Mouse (Mus musculus): ENCODE measurements around the gene Vmn1r17. TPM values are rescaled to one million over a fixed set of nuclear protein-coding genes. Genes with fewer than 3 reads are reported as not detected.

Vmn1r17 gene
- polyA plus RNA-seq, 1 experiment: not detected

DNA sequence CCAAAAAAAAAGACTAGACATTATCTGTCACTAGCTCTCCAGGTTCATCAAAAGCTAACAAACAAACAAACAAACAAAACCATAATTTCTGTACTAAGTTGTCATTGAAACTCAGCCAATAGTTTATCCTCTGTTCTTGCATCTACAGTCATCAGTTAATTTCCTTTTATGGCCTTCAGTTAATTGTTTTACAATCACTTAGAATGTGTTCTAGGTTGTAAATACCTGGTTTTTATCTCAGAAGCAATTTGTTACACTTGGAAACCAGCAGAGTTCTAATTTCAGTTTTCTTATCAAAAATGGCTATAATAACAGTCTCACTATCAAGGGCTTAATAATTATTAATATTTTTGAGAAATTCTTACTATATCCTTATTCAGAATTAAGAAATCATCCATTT lies 37.4 kb downstream of the Vmn1r17 start:
- Histone ChIP-seq H3K4me3 (ENCODE audit: control insufficient read depth, insufficient read depth, low read length) (no peak overlapping the region), H3K36me3 (ENCODE audit: control insufficient read depth, insufficient read depth, low read length) (no peaks in the 10 kb centered on the region), H3K4me1 (replicated peaks; ENCODE audit: control insufficient read depth, insufficient read depth, low read length) (no peaks in the 10 kb centered on the region), H3K27me3 (ENCODE audit: control insufficient read depth, insufficient read depth, low read length) (no peaks in the 10 kb centered on the region), H3K27ac (ENCODE audit: control insufficient read depth, insufficient read depth, low read length) (no peak overlapping the region)
- no peak for DNase-seq
- TF ChIP-seq CTCF (IDR thresholded peaks at IDR 0.05; ENCODE audit: borderline replicate concordance, control insufficient read depth, extremely low read depth, insufficient read depth, low read length, poor library complexity) (no peak), POLR2A (IDR thresholded peaks at IDR 0.05; ENCODE audit: control insufficient read depth, extremely low read depth, insufficient read depth, low read length, poor library complexity) (no peak)

Other genes starting within 250 kb of the Vmn1r17 start
- gene Vmn1r11, start 230.3 kb downstream of the Vmn1r17 start, polyA plus RNA-seq (2012; rRNA removed): not detected in 2 replicates
- gene Vmn1r12, start 206.8 kb downstream of the Vmn1r17 start, polyA plus RNA-seq (2012; rRNA removed): not detected in 2 replicates
- not detected in 2 replicates for gene Vmn1r13, start 160.4 kb downstream of the Vmn1r17 start, polyA plus RNA-seq (2012; rRNA removed)
- gene Vmn1r14, start 132.0 kb downstream of the Vmn1r17 start, polyA plus RNA-seq (2012; rRNA removed): not detected in 2 replicates
- not detected in 2 replicates for gene Vmn1r15, start 105.8 kb downstream of the Vmn1r17 start, polyA plus RNA-seq (2012; rRNA removed)
- gene Vmn1r16, start 34.2 kb downstream of the Vmn1r17 start, polyA plus RNA-seq (2012; rRNA removed): not detected in 2 replicates
- not detected in 2 replicates for gene Vmn1r18, start 32.1 kb upstream of the Vmn1r17 start, polyA plus RNA-seq (2012; rRNA removed)
- gene Vmn1r19, start 40.1 kb upstream of the Vmn1r17 start, polyA plus RNA-seq (2012; rRNA removed): not detected in 2 replicates
- gene Vmn1r20, start 65.2 kb upstream of the Vmn1r17 start, polyA plus RNA-seq (2012; rRNA removed): not detected in 2 replicates
- gene Ppm1k, start 171.7 kb upstream of the Vmn1r17 start, polyA plus RNA-seq (2012; rRNA removed): 3.5 and 4.7 TPM in 2 replicates
- 13.9 and 15.7 TPM in 2 replicates for gene Herc6, start 217.3 kb upstream of the Vmn1r17 start, polyA plus RNA-seq (2012; rRNA removed)

All from thymus, adult 2 months (tissue).